Mouse (Mus musculus) retina, postnatal 1 day (tissue): Measurements from ENCODE around the gene Syt9.
A peak's percentile ranks its signal among the peaks of the same experiment; 100 is the strongest.

Experiments used
- DNase-seq: peaks from one replicate; pipeline ENCODE4 v3.0.0-alpha.2; 2012

Gene Syt9

GRCm38 (mm10) chr7:107370232-107371125 lies at the start of gene Syt9:
Gene Syt9, plus strand, starts transcription at chr7:107370728.
- peak; percentile 84 for DNase-seq

GRCm38 (mm10) chr7:107339013-107339412 lies 31.5 kb upstream of the Syt9 start:
- DNase-seq = no peak

GRCm38 (mm10) chr7:107339560-107340057 lies 30.9 kb upstream of the Syt9 start:
- DNase-seq = no peak

- DNase-seq = no peak
Measured at GRCm38 (mm10) chr7:107340221-107340620, 30.3 kb upstream of the Syt9 start.

- DNase-seq = peak; percentile 78
Measured at GRCm38 (mm10) chr7:107341519-107342190, 28.9 kb upstream of the Syt9 start.

- DNase-seq = no peak
Measured at GRCm38 (mm10) chr7:107349201-107349600, 21.3 kb upstream of the Syt9 start.

GRCm38 (mm10) chr7:107362153-107362552 lies 8.4 kb upstream of the Syt9 start:
- DNase-seq = no peak

- no peak for DNase-seq
Measured at GRCm38 (mm10) chr7:107362634-107363033, 7.9 kb upstream of the Syt9 start.

GRCm38 (mm10) chr7:107371126-107371920 lies 795 bp downstream of the Syt9 start:
- no peak for DNase-seq

- peak; percentile 13 for DNase-seq
Measured at GRCm38 (mm10) chr7:107380562-107380961, 10.0 kb downstream of the Syt9 start.

- no peak for DNase-seq
Measured at GRCm38 (mm10) chr7:107389604-107390003, 19.1 kb downstream of the Syt9 start.

- peak; percentile 26 for DNase-seq
Measured at GRCm38 (mm10) chr7:107392749-107393148, 22.2 kb downstream of the Syt9 start.

- DNase-seq = peak; percentile 17
Measured at GRCm38 (mm10) chr7:107400061-107400799, 29.7 kb downstream of the Syt9 start.

- DNase-seq = no peak
Measured at GRCm38 (mm10) chr7:107403261-107403660, 32.7 kb downstream of the Syt9 start.

- no peak for DNase-seq
Measured at GRCm38 (mm10) chr7:107414928-107415327, 44.4 kb downstream of the Syt9 start.

- DNase-seq = peak; percentile 77
Measured at GRCm38 (mm10) chr7:107417043-107417850, 46.7 kb downstream of the Syt9 start.

GRCm38 (mm10) chr7:107437381-107437780 lies 66.9 kb downstream of the Syt9 start:
- DNase-seq = no peak

GRCm38 (mm10) chr7:107444579-107444978 lies 74.1 kb downstream of the Syt9 start:
- DNase-seq = no peak

GRCm38 (mm10) chr7:107454660-107455059 lies 84.1 kb downstream of the Syt9 start:
- peak; percentile 40 for DNase-seq

- DNase-seq = peak; percentile 91
Measured at GRCm38 (mm10) chr7:107455118-107455521, 84.6 kb downstream of the Syt9 start.

GRCm38 (mm10) chr7:107461167-107461566 lies 90.6 kb downstream of the Syt9 start:
- DNase-seq = no peak
